Mouse (Mus musculus) G1E (cell line): Measurements from ENCODE around the gene Tshr. TPM values are rescaled to one million over a fixed set of nuclear protein-coding genes. Genes with fewer than 3 reads are reported as not detected.

ENCODE experiments used
- ATAC-seq: 2 replicates; pipeline ENCODE4 v1.8.0; 2016; ENCODE audit warnings: mild to moderate bottlenecking; ENCODE audit not compliant: insufficient number of reproducible peaks, poor library complexity, low FRiP score, severe bottlenecking; ENCODE audit errors: extremely low read depth
- DNase-seq: peaks from one replicate; pipeline ENCODE4 v3.0.0; 2012; ENCODE audit warnings: low spot score
- H3K27me3 ChIP-seq: 2 replicates; pipeline ENCODE4 v1.6.1; 2012; ENCODE audit warnings: mild to moderate bottlenecking, low read length, inconsistent platforms; ENCODE audit not compliant: insufficient read depth
- H3K36me3 ChIP-seq: replicated peaks from 2 replicates; pipeline ENCODE3; 2012; ENCODE audit warnings: mild to moderate bottlenecking, inconsistent platforms
- H3K4me1 ChIP-seq: 2 replicates; pipeline ENCODE4 v1.6.1; 2012; ENCODE audit warnings: low read depth, low read length, inconsistent platforms, mixed read lengths; ENCODE audit not compliant: insufficient read depth
- H3K4me3 ChIP-seq: 2 replicates; pipeline ENCODE4 v1.5.1; 2012; ENCODE audit warnings: low read depth, mild to moderate bottlenecking, inconsistent platforms, low read length, moderate library complexity, mixed read lengths
- H3K9me3 ChIP-seq: replicated peaks from 2 replicates; pipeline ENCODE4 v1.6.1; 2012; ENCODE audit warnings: inconsistent platforms
- CTCF ChIP-seq: IDR thresholded peaks from 2 replicates; pipeline ENCODE4 v1.5.1; 2012; ENCODE audit warnings: low read depth, low read length, inconsistent platforms, mixed read lengths
- GATA1 ChIP-seq: IDR thresholded peaks from 2 replicates; pipeline ENCODE4 v1.6.1; 2012; ENCODE audit warnings: borderline replicate concordance, low read length, inconsistent platforms, mixed read lengths
- GATA2 ChIP-seq: IDR thresholded peaks from 2 replicates; pipeline ENCODE4 v1.6.1; 2012; ENCODE audit warnings: low read depth, low read length, inconsistent platforms, borderline replicate concordance
- POLR2AphosphoS5 ChIP-seq: IDR thresholded peaks from 2 replicates; pipeline ENCODE4 v1.6.1; 2012; ENCODE audit warnings: low read depth, low read length, inconsistent platforms; ENCODE audit not compliant: insufficient replicate concordance
- TAL1 ChIP-seq: conservative IDR thresholded peaks from 2 replicates; pipeline ENCODE4 v1.6.1; 2012; ENCODE audit warnings: low read depth, low read length, inconsistent platforms, mixed read lengths
- polyA plus RNA-seq: library from polyadenylated mRNA; stranded (reverse); fragments of >175 nt; gene quantifications from 2 replicates; pipeline ENCODE4 v1.2.3, GENCODE M21; 2012
- total RNA-seq, 2 experiments: library from RNA; stranded (forward) in 1 of 2; stranded (reverse) in 1 of 2; fragments of 200-1000 nt in 1 of 2; fragments of >200 nt in 1 of 2; fragmentation: Nextera tagmentation in 1 of 2; gene quantifications; 2 replicates each; pipeline ENCODE4 v1.2.3; 2014 to 2017

Gene Tshr
- total and polyA plus RNA-seq, 3 experiments, result 0.49 TPM; not detected in 2

DNA sequence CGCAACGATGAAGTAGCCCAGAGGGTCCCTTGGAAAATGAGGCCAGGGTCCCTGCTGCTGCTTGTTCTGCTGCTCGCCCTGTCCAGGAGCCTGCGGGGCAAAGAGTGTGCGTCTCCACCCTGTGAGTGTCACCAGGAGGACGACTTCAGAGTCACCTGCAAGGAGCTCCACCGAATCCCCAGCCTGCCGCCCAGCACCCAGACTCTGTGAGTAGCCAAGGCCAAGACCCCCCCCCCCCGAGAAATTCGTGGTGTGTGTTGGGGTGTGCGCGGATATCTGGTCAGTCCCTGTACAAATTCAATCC is 16.6 kb downstream of the Tshr start:
- Histone ChIP-seq H3K4me1 (0 out of 2 replicates have a peak, but pooled peaks cover 4% of the 10 kb centered on the region), H3K4me3 (no peak overlapping the region), H3K27me3 (peaks cover 28% of the 10 kb centered on the region), H3K36me3 (no peaks in the 10 kb centered on the region), H3K9me3 (no peaks in the 10 kb centered on the region)
- DNase-seq, result no peak
- TF ChIP-seq POLR2AphosphoS5 (no peak), CTCF (no peak), TAL1 (no peak), GATA1 (no peak), GATA2 (no peak)
- ATAC-seq, result no peak

DNA sequence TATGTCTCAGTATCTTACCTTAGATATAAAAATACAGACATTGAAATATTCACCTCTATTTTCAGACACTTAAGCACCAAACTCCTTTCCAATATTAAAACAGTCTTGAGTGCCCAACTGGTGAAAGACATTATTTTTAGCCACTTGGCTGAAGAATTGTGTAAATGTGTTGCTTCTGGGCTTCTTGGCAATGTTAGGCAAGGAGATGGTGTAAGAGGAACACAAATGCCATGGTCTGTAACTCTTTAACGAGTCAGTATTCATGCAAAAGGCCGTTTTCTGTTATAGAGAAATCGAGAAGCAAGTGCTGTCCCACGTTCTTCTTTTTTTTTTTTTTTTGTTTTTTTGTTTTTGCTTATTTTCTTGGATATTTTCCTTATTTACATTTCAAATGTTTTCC is 25.9 kb downstream of the Tshr start:
- Histone ChIP-seq H3K4me1 (no peaks in the 10 kb centered on the region), H3K4me3 (no peak overlapping the region), H3K27me3 (peaks cover 5% of the 10 kb centered on the region; the same call in 1 of the 2 replicates), H3K9me3 (no peaks in the 10 kb centered on the region), H3K36me3 (no peaks in the 10 kb centered on the region)
- ATAC-seq (no peak), DNase-seq (no peak)
- TF ChIP-seq TAL1 (no peak), GATA1 (no peak), POLR2AphosphoS5 (no peak), CTCF (no peak), GATA2 (no peak)

- Histone ChIP-seq H3K4me1 (no peaks in the 10 kb centered on the region), H3K36me3 (no peaks in the 10 kb centered on the region), H3K27me3 (peaks cover 13% of the 10 kb centered on the region; the same call in 1 of the 2 replicates), H3K4me3 (no peak overlapping the region), H3K9me3 (no peaks in the 10 kb centered on the region)
- DNase-seq (no peak), ATAC-seq (no peak)
- TF ChIP-seq GATA2 (no peak), GATA1 (no peak), POLR2AphosphoS5 (no peak), TAL1 (no peak), CTCF (no peak)
Observed at GRCm38 (mm10) chr12:91412461-91413182, 28.3 kb downstream of the Tshr start.

- Histone ChIP-seq H3K4me1 (no peaks in the 10 kb centered on the region; the same call in 1 of the 2 replicates), H3K4me3 (no peak overlapping the region), H3K9me3 (no peaks in the 10 kb centered on the region), H3K27me3 (peaks cover 13% of the 10 kb centered on the region; the same call in 1 of the 2 replicates), H3K36me3 (no peaks in the 10 kb centered on the region)
- DNase-seq, result no peak
- no peak for ATAC-seq
- TF ChIP-seq GATA1, result no peak
- TF ChIP-seq CTCF, result 0 out of 2 replicates have a peak, but pooled peaks have one; percentile 9
Observed at GRCm38 (mm10) chr12:91415112-91415511, 30.7 kb downstream of the Tshr start.

DNA sequence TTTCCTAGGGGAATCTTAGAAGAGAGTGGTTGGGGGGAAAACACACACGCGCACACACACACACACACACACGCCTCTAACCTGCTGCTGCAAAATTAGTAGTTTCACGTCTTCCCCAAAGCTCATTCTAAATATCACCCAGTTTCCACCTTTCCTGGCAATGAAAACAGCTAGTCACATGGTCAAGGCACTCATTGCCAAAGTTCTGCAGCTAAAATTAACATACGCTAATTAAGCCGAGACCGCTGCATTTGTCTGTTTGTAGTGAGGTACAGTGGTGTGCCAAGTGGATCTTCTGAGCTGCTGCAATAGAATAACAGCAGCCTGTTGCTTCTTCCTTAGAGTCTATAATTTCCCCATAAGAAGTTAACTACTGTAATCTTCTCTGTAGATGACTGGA is 32.5 kb downstream of the Tshr start:
- ATAC-seq, result no peak
- no peaks in the 10 kb centered on the region for H3K36me3 ChIP-seq

GRCm38 (mm10) chr12:91418791-91419190 is 34.4 kb downstream of the Tshr start:
- peaks cover 5% of the 10 kb centered on the region for H3K4me1 ChIP-seq
- no peak overlapping the region for H3K4me3 ChIP-seq
- ATAC-seq, result no peak
- H3K27me3 ChIP-seq, result peaks cover 19% of the 10 kb centered on the region
- DNase-seq, result peak; percentile 47
- H3K36me3 ChIP-seq, result no peaks in the 10 kb centered on the region
- TF ChIP-seq CTCF, result peak; percentile 85
- no peak for TF ChIP-seq GATA1
- no peaks in the 10 kb centered on the region for H3K9me3 ChIP-seq

More for the DNA sequence above, 32.5 kb downstream of the Tshr start:
- H3K27me3 ChIP-seq, result peaks cover 13% of the 10 kb centered on the region
- H3K9me3 ChIP-seq, result no peaks in the 10 kb centered on the region
- TF ChIP-seq GATA1 (no peak), POLR2AphosphoS5 (no peak), CTCF (no peak), GATA2 (no peak), TAL1 (no peak)
- no peak for DNase-seq
- H3K4me3 ChIP-seq, result no peak overlapping the region
- H3K4me1 ChIP-seq, result no peaks in the 10 kb centered on the region; the same call in 1 of the 2 replicates

DNA sequence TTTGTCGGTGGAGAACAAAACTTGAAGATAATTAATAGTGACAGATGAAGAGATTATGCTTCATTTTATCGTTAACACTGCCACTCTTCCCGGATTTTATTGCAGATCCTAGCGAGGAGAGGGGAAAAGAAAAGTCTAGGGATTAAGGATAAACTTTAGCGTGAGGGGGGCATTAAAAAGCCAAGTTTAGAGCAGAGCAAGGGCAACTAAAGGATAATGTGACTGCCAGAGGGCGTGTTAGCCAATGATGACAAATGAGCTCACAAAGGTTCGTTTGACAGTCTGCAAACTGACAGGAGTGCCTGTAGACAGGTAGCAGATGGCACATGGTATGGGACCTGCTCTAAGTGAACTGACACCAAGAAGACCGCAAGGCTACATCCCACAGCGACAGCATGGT is 36.9 kb downstream of the Tshr start:
- Histone ChIP-seq H3K36me3 (no peaks in the 10 kb centered on the region), H3K27me3 (peaks cover 14% of the 10 kb centered on the region), H3K4me3 (no peak overlapping the region), H3K4me1 (peaks cover 5% of the 10 kb centered on the region), H3K9me3 (no peaks in the 10 kb centered on the region)
- ATAC-seq (no peak), DNase-seq (no peak)
- no peak for TF ChIP-seq CTCF
- no peak for TF ChIP-seq GATA2
- no peak for TF ChIP-seq POLR2AphosphoS5
- TF ChIP-seq TAL1, result no peak
- TF ChIP-seq GATA1, result no peak
